Mouse (Mus musculus) limb, embryonic 12.5 days (tissue): Measurements from ENCODE around the gene Romo1. TPM values are rescaled to one million over a fixed set of nuclear protein-coding genes. Genes with fewer than 3 reads are reported as not detected.
"Not testable (repeated sequence)": the region's sequence is repeated elsewhere in the genome, so short reads cannot be mapped to it uniquely, and the experiment has no call there.

Experiments
- ATAC-seq: fragments of 200-750 bp; cut with Nextera tagmentation; 2 replicates; pipeline ENCODE4 v1.8.0; 2017; ENCODE audit warnings: low read depth, moderate TSS enrichment; ENCODE audit not compliant: insufficient number of reproducible peaks, insufficient read depth, low FRiP score, low TSS enrichment
- H3K27ac ChIP-seq: fragments of 300-500 bp; sonication (generic); 2 replicates; pipeline ENCODE4 v1.5.1; 2016; ENCODE audit warnings: mild to moderate bottlenecking, moderate library complexity
- H3K27me3 ChIP-seq: fragments of 300-500 bp; sonication (generic); 2 replicates; pipeline ENCODE4 v1.6.1; 2016; ENCODE audit warnings: mild to moderate bottlenecking, moderate library complexity
- H3K36me3 ChIP-seq: fragments of 300-500 bp; sonication (generic); 2 replicates; pipeline ENCODE4 v1.6.1; 2016; ENCODE audit warnings: mild to moderate bottlenecking, moderate library complexity
- H3K4me1 ChIP-seq: fragments of 300-500 bp; sonication (generic); replicated peaks from 2 replicates; pipeline ENCODE4 v1.6.1; 2016
- H3K4me2 ChIP-seq: fragments of 300-500 bp; sonication (generic); 2 replicates; pipeline ENCODE4 v1.6.1; 2016; ENCODE audit warnings: mild to moderate bottlenecking, moderate library complexity
- H3K4me3 ChIP-seq: fragments of 300-500 bp; sonication (generic); replicated peaks from 2 replicates; pipeline ENCODE4 v1.5.1; 2016; ENCODE audit warnings: mild to moderate bottlenecking
- H3K9ac ChIP-seq: fragments of 300-500 bp; sonication (generic); replicated peaks from 2 replicates; pipeline ENCODE4 v1.6.1; 2016; ENCODE audit warnings: mild to moderate bottlenecking, moderate library complexity
- H3K9me3 ChIP-seq: fragments of 300-500 bp; sonication (generic); 2 replicates; pipeline ENCODE4 v1.6.1; 2016; ENCODE audit warnings: mild to moderate bottlenecking, moderate library complexity
- WGBS: fragments of 180-500 bp; shearing (Covaris S2); methylation state at CpG from one replicate; pipeline ENCODE4 v1.1.7; 2016; 5-methylcytosine and 5-hydroxymethylcytosine counted together
- polyA plus RNA-seq: library from polyadenylated mRNA; unstranded; fragments of >200 nt; fragmentation: Nextera tagmentation; extraction: Ambion mirVana; gene quantifications from 2 replicates; pipeline ENCODE4 v1.2.1, GENCODE M21; 2016

The Romo1 gene
- polyA plus RNA-seq, 1 experiment from 2014 or later, result 463 TPM

GRCm38 (mm10) chr2:156180094-156180821 is 36.4 kb downstream of the Romo1 start, which contains the start of gene Rbm39:
TSS of gene Rbm39 (minus strand) at chr2:156180238.
- H3K27ac ChIP-seq, result peak within 1 kb of the TSS; percentile 98
- peaks cover 16% of the 10 kb centered on the region for H3K4me1 ChIP-seq
- peak within 1 kb of the TSS; percentile 97 for H3K4me3 ChIP-seq
- WGBS, result under 1% methylated on average over 47 of the region's 47 CpGs
- ATAC-seq, result peak; percentile 96
- H3K9ac ChIP-seq, result peak within 1 kb of the TSS; percentile 100
- H3K27me3 ChIP-seq, result no peaks in the 10 kb centered on the region
- peaks cover 27% of the 10 kb centered on the region for H3K36me3 ChIP-seq
- peak within 1 kb of the TSS; percentile 72 for H3K4me2 ChIP-seq
- H3K9me3 ChIP-seq, result no peaks in the 10 kb centered on the region

- peaks cover 21% of the 10 kb centered on the region for H3K36me3 ChIP-seq
- H3K27me3 ChIP-seq, result no peaks in the 10 kb centered on the region
- no peaks in the 10 kb centered on the region for H3K9me3 ChIP-seq
- H3K9ac ChIP-seq, result peak overlapping the region; percentile 77
- peak overlapping the region; percentile 85 for H3K27ac ChIP-seq
- no peak for ATAC-seq
- peak overlapping the region; percentile 97 for H3K4me3 ChIP-seq
- H3K4me2 ChIP-seq, result peak overlapping the region; percentile 68
- peaks cover 12% of the 10 kb centered on the region for H3K4me1 ChIP-seq
- WGBS, result 18% methylated on average over 8 of the region's 8 CpGs
These were observed 37.2 kb downstream of the Romo1 start for GRCm38 (mm10) chr2:156180824-156181590.

- H3K27ac ChIP-seq, result no peak overlapping the region
- H3K9me3 ChIP-seq, result no peaks in the 10 kb centered on the region
- 67% methylated on average over 2 of the region's 2 CpGs for WGBS
- ATAC-seq, result no peak
- no peaks in the 10 kb centered on the region for H3K27me3 ChIP-seq
- H3K9ac ChIP-seq, result no peak overlapping the region
- no peak overlapping the region for H3K4me3 ChIP-seq
- no peak overlapping the region; the same call in 1 of the 2 replicates for H3K4me2 ChIP-seq
- H3K4me1 ChIP-seq, result peaks cover 12% of the 10 kb centered on the region
- H3K36me3 ChIP-seq, result peaks cover 15% of the 10 kb centered on the region
These were observed 37.8 kb downstream of the Romo1 start for GRCm38 (mm10) chr2:156181592-156181991.

GRCm38 (mm10) chr2:156189241-156189640 is 45.4 kb downstream of the Romo1 start:
- not testable (repeated sequence) for H3K27me3 ChIP-seq, H3K9ac ChIP-seq, ATAC-seq, H3K4me2 ChIP-seq, H3K4me3 ChIP-seq, H3K27ac ChIP-seq, H3K4me1 ChIP-seq, H3K36me3 ChIP-seq, H3K9me3 ChIP-seq
- WGBS, result 84% methylated on average over 7 of the region's 7 CpGs

- no peak for ATAC-seq
- Histone ChIP-seq H3K4me2 (no peak overlapping the region), H3K9me3 (no peaks in the 10 kb centered on the region), H3K4me3 (no peak overlapping the region), H3K36me3 (no peaks in the 10 kb centered on the region), H3K4me1 (no peaks in the 10 kb centered on the region), H3K9ac (no peak overlapping the region), H3K27me3 (no peaks in the 10 kb centered on the region), H3K27ac (no peak overlapping the region)
- WGBS, result 81% methylated on average over 14 of the region's 14 CpGs
These were observed 46.4 kb downstream of the Romo1 start for GRCm38 (mm10) chr2:156190004-156190896.

- no peak for ATAC-seq
- no peak overlapping the region for H3K4me2 ChIP-seq
- no peak overlapping the region for H3K9ac ChIP-seq
- H3K9me3 ChIP-seq, result no peaks in the 10 kb centered on the region
- H3K4me1 ChIP-seq, result no peaks in the 10 kb centered on the region
- no peak overlapping the region for H3K4me3 ChIP-seq
- 100% methylated on average over 2 of the region's 2 CpGs for WGBS
- no peak overlapping the region for H3K27ac ChIP-seq
- H3K36me3 ChIP-seq, result no peaks in the 10 kb centered on the region
- no peaks in the 10 kb centered on the region for H3K27me3 ChIP-seq
These were observed 47.7 kb downstream of the Romo1 start for GRCm38 (mm10) chr2:156191540-156191939.

GRCm38 (mm10) chr2:156192068-156192467 is 48.2 kb downstream of the Romo1 start:
- no peak overlapping the region for H3K4me2 ChIP-seq
- ATAC-seq, result no peak
- H3K36me3 ChIP-seq, result no peaks in the 10 kb centered on the region
- no peak overlapping the region for H3K9ac ChIP-seq
- H3K27ac ChIP-seq, result no peak overlapping the region
- no peak overlapping the region for H3K4me3 ChIP-seq
- no peaks in the 10 kb centered on the region for H3K4me1 ChIP-seq
- H3K27me3 ChIP-seq, result no peaks in the 10 kb centered on the region
- 68% methylated on average over 2 of the region's 2 CpGs for WGBS
- no peaks in the 10 kb centered on the region for H3K9me3 ChIP-seq

GRCm38 (mm10) chr2:156193066-156193862 is 49.4 kb downstream of the Romo1 start:
- Histone ChIP-seq H3K4me2 (no peak overlapping the region), H3K4me3 (no peak overlapping the region), H3K27ac (no peak overlapping the region), H3K4me1 (peaks cover 9% of the 10 kb centered on the region), H3K27me3 (no peaks in the 10 kb centered on the region), H3K9me3 (no peaks in the 10 kb centered on the region), H3K9ac (no peak overlapping the region), H3K36me3 (no peaks in the 10 kb centered on the region)
- no peak for ATAC-seq
- 83% methylated on average over 3 of the region's 3 CpGs for WGBS

- no peak overlapping the region for H3K4me3 ChIP-seq
- H3K27ac ChIP-seq, result no peak overlapping the region
- H3K36me3 ChIP-seq, result no peaks in the 10 kb centered on the region
- H3K4me2 ChIP-seq, result no peak overlapping the region
- H3K9me3 ChIP-seq, result no peaks in the 10 kb centered on the region
- peaks cover 21% of the 10 kb centered on the region for H3K4me1 ChIP-seq
- H3K27me3 ChIP-seq, result no peaks in the 10 kb centered on the region
- ATAC-seq, result no peak
- H3K9ac ChIP-seq, result no peak overlapping the region
These were observed 50.7 kb downstream of the Romo1 start for GRCm38 (mm10) chr2:156194571-156194970.
